Mouse (Mus musculus): ENCODE data around the gene Wdr95. TPM values are rescaled to one million over a fixed set of nuclear protein-coding genes. Genes with fewer than 3 reads are reported as not detected.
"Not testable (repeated sequence)": the region's sequence is repeated elsewhere in the genome, so short reads cannot be mapped to it uniquely, and the experiment has no call there.

The Wdr95 gene
- polyA plus RNA-seq, 1 experiment from 2014 or later = 0.41 TPM

DNA sequence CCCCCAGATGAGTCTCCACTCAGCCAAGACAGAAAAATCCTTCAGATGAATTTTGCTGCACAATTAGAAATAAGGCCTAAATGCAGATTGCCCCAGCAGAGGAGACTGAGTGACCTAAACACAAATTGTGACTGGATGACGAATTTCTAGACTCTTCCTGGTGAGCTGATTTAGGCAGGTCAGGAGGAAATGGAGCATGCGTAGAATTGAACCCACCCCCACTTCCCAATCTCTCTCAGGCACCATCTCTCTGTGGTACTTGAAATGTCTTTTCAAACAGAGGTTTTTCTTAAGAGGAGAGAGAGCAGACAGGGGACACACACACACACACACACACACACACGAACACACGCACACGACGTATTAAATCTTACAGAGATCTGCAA, 4.6 kb upstream of the Wdr95 start:
- Histone ChIP-seq H3K27me3 (no peaks in the 10 kb centered on the region), H3K36me3 (ENCODE audit: poor library complexity, severe bottlenecking) (no peaks in the 10 kb centered on the region), H3K9me3 (replicated peaks) (no peaks in the 10 kb centered on the region), H3K4me2 (peak overlapping the region; percentile 42), H3K27ac (peak overlapping the region; percentile 95), H3K9ac (peak overlapping the region; percentile 43; the same call in 1 of the 2 replicates), H3K4me1 (peaks cover 61% of the 10 kb centered on the region), H3K4me3 (no peak overlapping the region)
- 31% methylated on average over 6 of the region's 6 CpGs for WGBS
- ATAC-seq = peak; percentile 0; the same call in 1 of the 2 replicates

DNA sequence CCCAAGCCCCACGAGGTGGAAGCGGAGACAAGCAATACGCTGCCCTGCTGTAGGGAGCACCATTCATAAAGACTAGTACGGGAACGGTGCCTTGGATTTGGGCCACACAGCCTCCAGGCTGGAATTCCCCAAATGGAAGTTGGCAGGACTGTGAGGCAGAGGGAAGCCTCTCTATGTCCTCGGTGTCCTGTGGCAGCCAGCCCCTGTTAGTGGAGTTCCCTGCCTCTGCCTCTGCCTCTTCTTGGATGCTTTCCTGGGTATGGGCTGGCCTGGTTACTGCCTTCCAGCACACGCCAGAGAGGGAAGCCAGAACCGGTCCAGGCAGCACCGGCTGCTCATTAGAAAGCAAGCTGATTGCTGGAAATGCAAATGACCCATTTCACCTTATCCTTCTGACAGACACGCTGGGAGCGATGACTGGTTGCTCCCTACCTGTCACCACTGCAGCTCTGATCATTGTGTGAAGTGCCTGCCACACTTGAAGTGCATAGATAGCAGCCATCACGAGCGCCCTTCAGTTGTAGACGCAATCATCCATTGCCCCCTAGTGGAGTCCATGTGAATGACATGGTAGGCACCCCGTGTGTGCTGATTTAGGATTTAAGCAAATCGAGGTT, 4.1 kb upstream of the Wdr95 start:
- no peak overlapping the region for H3K4me3 ChIP-seq
- H3K4me2 ChIP-seq = peak overlapping the region; percentile 42
- H3K4me1 ChIP-seq = peaks cover 66% of the 10 kb centered on the region
- no peaks in the 10 kb centered on the region for H3K9me3 ChIP-seq (replicated peaks)
- H3K9ac ChIP-seq = peak overlapping the region; percentile 43; the same call in 1 of the 2 replicates
- H3K27me3 ChIP-seq = no peaks in the 10 kb centered on the region
- H3K36me3 ChIP-seq (ENCODE audit: poor library complexity, severe bottlenecking) = no peaks in the 10 kb centered on the region
- peak overlapping the region; percentile 95 for H3K27ac ChIP-seq
- peak; percentile 81 for ATAC-seq
- WGBS = 11% methylated on average over 16 of the region's 16 CpGs

DNA sequence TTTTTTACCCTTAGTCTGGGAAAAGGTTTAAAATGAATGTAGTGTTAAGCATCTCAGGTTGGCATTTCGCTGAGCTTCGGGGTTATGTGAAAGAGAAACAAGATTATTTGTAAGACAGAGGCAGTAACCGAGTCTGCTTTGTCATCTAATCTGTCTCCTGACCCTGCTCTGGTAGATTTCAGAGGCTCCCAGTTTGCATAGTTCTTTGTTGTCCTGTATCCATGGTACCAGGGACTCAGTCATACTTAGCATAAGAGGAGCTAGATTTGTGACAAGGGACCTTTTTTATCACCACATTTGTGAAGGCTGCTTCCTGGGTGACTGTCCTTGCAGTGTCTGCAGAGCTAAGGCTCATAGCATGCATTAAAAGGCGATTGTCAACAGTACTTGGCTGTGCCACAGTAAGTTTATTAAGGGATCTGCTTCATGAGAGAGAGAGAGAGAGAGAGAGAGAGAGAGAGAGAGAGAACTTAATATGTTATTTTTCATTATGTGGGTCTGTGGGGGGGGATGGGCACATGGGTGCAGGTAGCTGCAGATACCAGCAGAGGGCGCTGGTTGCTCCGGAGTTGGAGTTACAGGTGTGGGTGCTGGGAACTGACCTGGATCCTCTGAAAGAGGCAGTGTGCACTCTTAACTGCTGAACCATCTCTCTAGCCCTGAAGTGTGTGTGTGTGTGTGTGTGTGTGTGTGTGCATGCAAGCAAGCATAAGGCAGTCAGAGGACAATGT, 3.3 kb upstream of the Wdr95 start:
- Histone ChIP-seq H3K4me3 (no peak overlapping the region), H3K4me2 (peak overlapping the region; percentile 42; the same call in 1 of the 2 replicates), H3K9ac (no peak overlapping the region), H3K4me1 (peaks cover 71% of the 10 kb centered on the region), H3K9me3 (replicated peaks) (no peaks in the 10 kb centered on the region), H3K27me3 (no peaks in the 10 kb centered on the region), H3K27ac (peak overlapping the region; percentile 95), H3K36me3 (ENCODE audit: poor library complexity, severe bottlenecking) (no peaks in the 10 kb centered on the region)
- WGBS = 39% methylated on average over 6 of the region's 6 CpGs
- no peak for ATAC-seq

DNA sequence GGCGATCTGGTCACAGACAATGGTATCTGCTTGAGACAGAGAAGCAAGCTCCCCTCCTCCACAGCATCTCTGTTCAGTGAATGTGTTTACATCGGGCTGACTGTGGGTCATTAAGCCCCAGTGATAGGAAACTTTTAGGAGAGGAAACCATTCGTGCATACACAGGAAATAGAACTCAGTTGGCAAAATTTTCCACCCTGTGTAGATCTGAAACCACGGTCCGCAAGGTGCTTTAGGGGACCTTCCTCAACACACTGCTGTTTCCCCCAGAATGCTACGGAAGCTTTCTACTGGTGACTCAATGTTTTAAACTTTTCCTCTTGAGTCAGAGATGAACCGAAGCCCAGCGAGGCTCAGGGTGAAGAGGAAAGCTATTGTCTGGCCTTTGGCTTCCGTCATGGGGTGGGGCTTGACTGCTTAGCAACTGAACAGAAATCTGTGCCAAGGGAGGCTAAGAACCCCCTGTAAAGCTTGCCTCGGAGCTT, 2.0 kb upstream of the Wdr95 start:
- 34% methylated on average over 10 of the region's 10 CpGs for WGBS
- Histone ChIP-seq H3K27ac (peak overlapping the region; percentile 94), H3K9ac (no peak overlapping the region), H3K4me3 (no peak overlapping the region), H3K36me3 (ENCODE audit: poor library complexity, severe bottlenecking) (no peaks in the 10 kb centered on the region), H3K9me3 (replicated peaks) (no peaks in the 10 kb centered on the region), H3K27me3 (no peaks in the 10 kb centered on the region), H3K4me2 (peak overlapping the region; percentile 23; the same call in 1 of the 2 replicates), H3K4me1 (peaks cover 64% of the 10 kb centered on the region)
- no peak for ATAC-seq

DNA sequence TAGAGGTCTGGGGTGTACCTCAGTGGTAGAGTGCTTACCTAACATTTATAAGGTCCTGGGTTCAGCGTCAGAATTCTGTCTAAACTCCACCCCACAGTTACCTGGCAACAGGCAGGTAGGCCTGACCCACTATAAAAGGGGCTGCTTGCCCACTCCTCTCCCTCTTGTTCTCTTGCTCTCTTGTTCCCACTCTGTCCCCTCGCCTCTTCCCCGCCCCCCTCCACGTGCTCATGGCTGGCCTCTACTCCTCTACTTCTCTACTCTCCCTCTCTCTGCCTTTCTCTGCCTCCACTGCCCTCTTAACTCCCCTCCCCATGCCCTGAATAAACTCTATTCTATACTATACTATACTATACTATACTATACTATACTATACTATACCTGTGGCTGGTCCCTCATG, 1.2 kb upstream of the Wdr95 start:
- not testable (repeated sequence) for H3K9ac ChIP-seq; H3K9me3 ChIP-seq (replicated peaks); H3K36me3 ChIP-seq (ENCODE audit: poor library complexity, severe bottlenecking); ATAC-seq; H3K4me3 ChIP-seq; H3K27me3 ChIP-seq
- 0 out of 2 replicates have a peak overlapping the region, but pooled peaks have one; percentile 23 for H3K4me2 ChIP-seq
- peak overlapping the region; percentile 94 for H3K27ac ChIP-seq
- 56% methylated on average over 4 of the region's 4 CpGs for WGBS
- H3K4me1 ChIP-seq = peaks cover 62% of the 10 kb centered on the region

DNA sequence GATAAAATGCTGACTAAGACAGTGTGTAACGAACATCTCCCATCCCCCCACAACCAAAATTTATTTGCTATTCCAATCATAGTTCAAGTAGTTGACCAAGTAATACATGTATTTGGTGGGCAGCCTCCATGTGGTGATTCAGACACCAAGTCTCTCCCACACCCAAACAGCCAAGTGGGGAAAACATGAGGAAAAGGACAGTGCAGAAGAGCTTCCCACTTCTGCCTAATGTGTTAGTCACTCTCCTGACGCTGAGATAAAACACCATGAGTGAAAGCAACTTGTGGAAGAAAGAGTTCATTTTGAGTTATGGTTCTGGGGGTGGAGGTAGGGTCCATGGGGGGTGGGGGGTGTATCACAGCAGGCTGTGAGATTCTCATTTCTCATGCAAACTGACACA, 5.4 kb downstream of the Wdr95 start:
- Histone ChIP-seq H3K27me3 (no peaks in the 10 kb centered on the region; the same call in 1 of the 2 replicates), H3K4me1 (peaks cover 38% of the 10 kb centered on the region), H3K9me3 (replicated peaks) (no peaks in the 10 kb centered on the region), H3K36me3 (ENCODE audit: poor library complexity, severe bottlenecking) (no peaks in the 10 kb centered on the region), H3K9ac (no peak overlapping the region), H3K4me2 (no peak overlapping the region), H3K27ac (no peak overlapping the region), H3K4me3 (no peak overlapping the region)
- 97% methylated on average over 2 of the region's 2 CpGs for WGBS
- ATAC-seq = no peak

DNA sequence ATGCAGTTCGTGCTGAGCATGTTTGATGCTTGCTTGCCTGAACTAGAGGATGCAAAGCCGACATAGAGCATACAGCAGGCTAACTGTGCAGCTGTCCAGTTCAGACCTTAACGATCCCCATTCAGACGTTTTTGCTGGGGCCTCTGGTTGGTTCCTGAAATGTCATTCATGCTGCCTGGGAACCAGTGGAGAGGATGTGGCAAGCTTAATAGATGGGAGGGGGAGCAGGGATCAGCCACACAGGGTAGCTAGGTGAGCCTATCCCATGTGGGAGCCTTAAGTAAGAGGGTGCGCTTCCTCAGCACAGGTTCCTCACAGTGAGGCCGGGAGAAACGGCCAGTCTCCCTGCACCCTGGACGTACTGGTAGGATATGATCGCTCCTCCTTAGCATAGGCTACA, 7.5 kb downstream of the Wdr95 start:
- Histone ChIP-seq H3K27me3 (no peaks in the 10 kb centered on the region; the same call in 1 of the 2 replicates), H3K27ac (no peak overlapping the region), H3K36me3 (ENCODE audit: poor library complexity, severe bottlenecking) (no peaks in the 10 kb centered on the region), H3K9ac (0 out of 2 replicates have a peak overlapping the region, but pooled peaks have one; percentile 1), H3K4me2 (no peak overlapping the region), H3K9me3 (replicated peaks) (no peaks in the 10 kb centered on the region), H3K4me3 (no peak overlapping the region), H3K4me1 (peaks cover 28% of the 10 kb centered on the region)
- WGBS = 59% methylated on average over 9 of the region's 9 CpGs
- no peak for ATAC-seq

DNA sequence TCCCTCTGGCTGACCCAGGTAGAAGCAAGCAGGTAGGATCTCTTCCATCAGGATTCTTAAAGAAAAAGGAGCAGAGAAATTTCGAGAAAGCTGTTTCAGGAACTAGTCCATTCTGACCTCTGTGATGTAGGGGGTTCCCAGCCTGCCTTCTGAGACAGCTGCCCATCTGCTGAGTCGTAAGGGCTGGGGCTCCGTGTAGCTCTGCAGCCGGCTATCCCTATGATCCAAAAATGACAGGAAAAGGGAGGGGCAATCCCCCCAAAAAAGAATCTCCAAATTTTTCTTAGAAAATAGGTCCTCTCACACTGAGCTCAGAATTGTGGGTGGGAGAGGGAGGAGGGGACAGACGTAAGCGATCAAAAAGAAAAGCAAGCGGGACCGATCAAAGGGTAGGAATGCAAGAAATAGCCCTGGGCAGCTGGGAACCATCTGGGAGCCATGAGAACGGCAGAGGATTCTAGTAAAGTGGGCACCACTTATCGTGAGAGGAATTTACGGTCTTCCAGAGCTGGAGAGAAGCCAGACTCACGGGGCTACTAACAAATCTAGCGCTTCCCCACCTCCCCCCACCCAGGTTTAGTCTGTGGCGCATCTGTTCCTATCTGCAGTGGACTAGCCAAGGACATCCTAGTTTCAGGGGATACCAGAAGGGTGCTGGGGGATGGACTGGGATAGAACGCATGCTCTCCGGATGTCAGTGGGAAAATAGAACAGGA, 9.5 kb downstream of the Wdr95 start:
- Histone ChIP-seq H3K27me3 (no peaks in the 10 kb centered on the region; the same call in 1 of the 2 replicates), H3K9ac (peak overlapping the region; percentile 3; the same call in 1 of the 2 replicates), H3K4me3 (no peak overlapping the region), H3K27ac (peak overlapping the region; percentile 44), H3K4me1 (peaks cover 28% of the 10 kb centered on the region), H3K36me3 (ENCODE audit: poor library complexity, severe bottlenecking) (no peaks in the 10 kb centered on the region), H3K9me3 (replicated peaks) (no peaks in the 10 kb centered on the region), H3K4me2 (peak overlapping the region; percentile 39)
- WGBS = 31% methylated on average over 16 of the region's 16 CpGs
- peak; percentile 78 for ATAC-seq

DNA sequence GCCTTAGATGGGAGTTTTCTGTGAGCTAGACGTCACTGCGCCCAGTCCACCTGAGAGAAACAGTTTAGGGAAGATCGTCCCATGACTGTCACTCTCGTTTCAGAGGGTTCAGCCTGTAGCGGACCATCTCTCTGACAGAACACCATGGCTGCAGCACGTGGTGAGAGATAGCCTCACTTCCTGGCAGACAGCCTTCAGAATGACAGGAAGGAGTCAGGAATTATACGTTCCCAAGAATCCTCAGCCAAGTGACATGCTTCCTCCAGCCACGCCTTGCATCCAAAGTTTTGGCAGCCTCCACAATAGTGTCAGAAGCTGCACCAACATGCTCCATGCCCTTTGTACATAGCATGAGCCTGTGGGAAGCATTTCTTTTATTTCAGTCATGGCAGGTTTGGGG, 10.1 kb downstream of the Wdr95 start:
- Histone ChIP-seq H3K36me3 (ENCODE audit: poor library complexity, severe bottlenecking) (no peaks in the 10 kb centered on the region), H3K4me2 (peak overlapping the region; percentile 39), H3K27ac (no peak overlapping the region), H3K4me3 (no peak overlapping the region), H3K27me3 (no peaks in the 10 kb centered on the region; the same call in 1 of the 2 replicates), H3K9ac (no peak overlapping the region), H3K4me1 (peaks cover 28% of the 10 kb centered on the region), H3K9me3 (replicated peaks) (no peaks in the 10 kb centered on the region)
- WGBS = 77% methylated on average over 8 of the region's 8 CpGs
- peak; percentile 34; the same call in 1 of the 2 replicates for ATAC-seq

DNA sequence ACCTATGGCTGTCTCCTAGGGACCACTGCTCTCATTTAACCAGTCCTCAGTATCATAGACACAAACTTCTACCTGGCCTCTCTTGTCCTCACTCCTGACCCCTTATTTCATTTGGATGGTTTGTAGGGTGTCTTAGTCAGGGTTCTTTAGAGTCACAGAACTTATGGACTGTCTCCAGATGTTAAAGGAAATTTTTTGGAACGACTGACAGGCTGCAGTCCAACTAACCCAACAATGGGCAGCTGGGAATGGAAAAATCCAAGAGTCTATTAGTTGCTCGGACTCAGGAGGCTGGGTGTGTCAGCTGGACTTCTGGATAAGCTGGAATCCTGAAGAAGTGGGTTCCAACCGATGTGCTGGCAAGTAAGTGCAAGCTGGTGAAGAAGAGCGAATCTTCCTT, 10.6 kb downstream of the Wdr95 start:
- ATAC-seq = no peak
- no peaks in the 10 kb centered on the region; the same call in 1 of the 2 replicates for H3K27me3 ChIP-seq
- no peak overlapping the region for H3K4me3 ChIP-seq
- H3K36me3 ChIP-seq (ENCODE audit: poor library complexity, severe bottlenecking) = no peaks in the 10 kb centered on the region
- 86% methylated on average over 4 of the region's 4 CpGs for WGBS
- H3K9ac ChIP-seq = no peak overlapping the region
- H3K9me3 ChIP-seq (replicated peaks) = no peaks in the 10 kb centered on the region
- H3K4me1 ChIP-seq = peaks cover 28% of the 10 kb centered on the region
- H3K27ac ChIP-seq = no peak overlapping the region
- H3K4me2 ChIP-seq = no peak overlapping the region

DNA sequence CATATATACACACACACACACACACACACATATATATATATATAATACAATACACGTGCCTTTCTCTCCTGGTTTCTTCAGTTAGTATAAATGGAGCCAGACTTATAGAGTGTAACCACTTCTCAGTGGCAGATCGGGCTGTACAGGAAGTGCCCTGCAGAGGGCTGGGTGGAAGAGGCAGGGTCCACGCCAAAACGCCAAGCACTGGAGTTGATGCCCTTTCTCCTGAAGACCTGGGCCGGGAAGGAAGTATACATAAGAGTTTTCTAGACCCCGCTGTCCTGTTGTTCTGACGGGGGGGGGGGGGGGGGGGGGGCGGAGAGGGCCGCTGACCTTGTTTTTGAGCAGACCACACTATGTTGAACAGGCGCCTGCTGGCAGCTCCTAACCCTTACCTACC, 22.7 kb downstream of the Wdr95 start:
- Histone ChIP-seq H3K4me1 (no peaks in the 10 kb centered on the region), H3K9ac (no peak overlapping the region), H3K9me3 (replicated peaks) (peaks cover 5% of the 10 kb centered on the region), H3K27me3 (no peaks in the 10 kb centered on the region), H3K27ac (no peak overlapping the region), H3K4me3 (no peak overlapping the region), H3K36me3 (ENCODE audit: poor library complexity, severe bottlenecking) (no peaks in the 10 kb centered on the region), H3K4me2 (no peak overlapping the region)
- WGBS = 58% methylated on average over 9 of the region's 10 CpGs
- no peak for ATAC-seq

DNA sequence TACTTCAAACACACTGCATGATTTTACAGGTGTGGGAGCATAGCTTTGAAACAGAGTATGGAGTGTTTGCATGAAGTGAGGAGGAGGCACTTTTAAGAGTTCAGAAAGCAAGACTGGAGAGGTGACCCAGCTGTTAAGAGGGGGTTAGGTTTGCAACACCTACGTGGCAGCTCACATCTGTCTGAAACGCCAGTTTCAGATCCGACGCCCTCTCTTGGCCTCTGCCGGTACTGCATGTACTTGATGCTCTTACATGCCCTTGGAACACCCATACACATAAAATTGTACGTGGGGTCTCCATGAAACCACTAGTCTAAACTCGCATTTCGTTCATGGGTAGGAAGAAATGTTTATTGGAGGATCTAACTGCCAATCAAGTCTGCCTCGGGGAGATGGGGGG, 24.3 kb downstream of the Wdr95 start:
- no peak; the same call in 1 of the 2 replicates for ATAC-seq
- H3K27me3 ChIP-seq = no peaks in the 10 kb centered on the region
- no peak overlapping the region for H3K9ac ChIP-seq
- H3K4me2 ChIP-seq = no peak overlapping the region
- WGBS = 46% methylated on average over 9 of the region's 9 CpGs
- H3K36me3 ChIP-seq (ENCODE audit: poor library complexity, severe bottlenecking) = no peaks in the 10 kb centered on the region
- H3K27ac ChIP-seq = no peak overlapping the region
- H3K9me3 ChIP-seq (replicated peaks) = peaks cover 5% of the 10 kb centered on the region
- no peaks in the 10 kb centered on the region for H3K4me1 ChIP-seq
- H3K4me3 ChIP-seq = no peak overlapping the region

Measured in forebrain, embryonic 13.5 days (tissue).